Mouse (Mus musculus) skeletal muscle tissue, adult 2 months (tissue): Measurements from ENCODE around the gene Olfr930.

Experiments
- DNase-seq: peaks from one replicate; pipeline ENCODE4 v3.0.0-alpha.2; 2012; ENCODE audit warnings: low read depth, low spot score

Olfr930 gene

GRCm38 (mm10) chr9:38929509-38929908 lies at the start of gene Olfr930:
Gene Olfr930, plus strand, starts transcription at chr9:38929809.
- no peak for DNase-seq

DNA sequence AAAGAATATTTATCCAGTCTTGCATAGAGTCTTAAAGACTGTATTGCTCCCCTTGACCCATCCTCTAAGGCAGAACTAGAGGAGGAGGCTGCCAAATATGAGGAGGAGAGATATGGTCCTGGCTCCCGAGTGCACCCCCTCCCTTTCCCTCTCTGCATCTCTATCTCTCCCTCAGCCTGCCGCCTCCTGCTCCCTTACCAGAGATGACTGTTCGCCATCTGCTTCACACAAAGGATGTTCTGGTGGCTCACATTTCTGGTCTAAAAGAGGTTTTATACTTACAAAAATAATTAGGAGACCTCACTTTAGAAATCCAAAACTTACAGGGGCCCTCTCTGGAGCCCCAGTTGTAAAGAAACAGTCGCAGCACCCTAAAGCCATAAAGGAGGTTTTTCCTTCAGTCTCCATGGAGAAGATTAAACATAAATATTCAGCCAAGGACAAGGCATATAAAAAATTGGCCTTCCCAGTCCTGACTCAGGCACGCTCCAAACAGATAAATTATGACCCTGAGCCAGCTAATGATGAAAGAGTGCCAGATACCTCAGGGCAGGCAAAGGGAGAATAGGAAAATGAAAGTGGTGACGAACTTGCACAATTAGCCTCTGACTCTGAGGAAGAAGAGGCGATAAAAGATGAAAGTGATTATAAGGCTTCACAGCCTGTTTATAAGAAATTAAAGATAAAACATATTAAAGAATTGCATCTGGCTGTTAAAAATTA lies 24.0 kb downstream of the Olfr930 start:
- DNase-seq = no peak

DNA sequence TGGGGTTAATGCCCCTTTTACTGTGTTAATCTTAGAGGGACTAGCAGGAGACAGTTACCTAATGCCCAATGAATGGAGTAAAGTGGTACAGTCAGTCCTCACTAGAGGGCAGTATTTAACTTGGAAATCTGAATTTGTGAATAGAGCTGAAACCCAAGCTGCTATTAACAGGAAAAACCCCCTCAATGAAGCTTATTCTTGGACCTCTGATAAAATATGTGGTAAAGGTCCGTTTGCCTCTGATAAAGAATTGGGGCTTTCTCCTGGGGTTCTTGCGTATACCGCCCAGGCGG lies 24.5 kb downstream of the Olfr930 start:
- DNase-seq = no peak

- DNase-seq = no peak
These were observed 42.4 kb downstream of the Olfr930 start, which contains the start of gene Olfr933 for GRCm38 (mm10) chr9:38972013-38972412. Gene Olfr933, plus strand, starts transcription at chr9:38972313.
